Mouse (Mus musculus) embryonic fibroblast, embryonic 13.5 days (primary cell): ENCODE measurements around the gene Tmem235. TPM values are rescaled to one million over a fixed set of nuclear protein-coding genes. Genes with fewer than 3 reads are reported as not detected.

Experiments used
- H3K27ac ChIP-seq: 2 replicates; pipeline ENCODE4 v1.5.1; 2012; ENCODE audit warnings: low read length, control low read depth, inconsistent platforms; ENCODE audit not compliant: insufficient read depth
- H3K4me1 ChIP-seq: 2 replicates; pipeline ENCODE4 v1.6.1; 2011; ENCODE audit warnings: low read length; ENCODE audit not compliant: control insufficient read depth, insufficient read depth
- H3K4me3 ChIP-seq: 2 replicates; pipeline ENCODE4 v1.5.1; 2011; ENCODE audit warnings: mild to moderate bottlenecking, control low read depth, low read length; ENCODE audit not compliant: insufficient read depth
- CTCF ChIP-seq: IDR thresholded peaks from 2 replicates; pipeline ENCODE4 v1.5.1; 2011; ENCODE audit warnings: mild to moderate bottlenecking, control low read depth, low read length, moderate library complexity, borderline replicate concordance; ENCODE audit not compliant: insufficient read depth
- POLR2A ChIP-seq: IDR thresholded peaks from 2 replicates; pipeline ENCODE4 v1.6.1; 2011; ENCODE audit warnings: low read depth, mild to moderate bottlenecking, control low read depth, low read length, moderate library complexity
- polyA plus RNA-seq: library from polyadenylated mRNA; stranded (reverse); fragments of >200 nt; gene quantifications from 2 replicates; pipeline ENCODE4 v1.2.4, GENCODE M21; 2011; ENCODE audit warnings: low read depth; ENCODE audit not compliant: missing spikeins, insufficient read length

Tmem235 gene
- polyA plus RNA-seq, 1 experiment: not detected

DNA sequence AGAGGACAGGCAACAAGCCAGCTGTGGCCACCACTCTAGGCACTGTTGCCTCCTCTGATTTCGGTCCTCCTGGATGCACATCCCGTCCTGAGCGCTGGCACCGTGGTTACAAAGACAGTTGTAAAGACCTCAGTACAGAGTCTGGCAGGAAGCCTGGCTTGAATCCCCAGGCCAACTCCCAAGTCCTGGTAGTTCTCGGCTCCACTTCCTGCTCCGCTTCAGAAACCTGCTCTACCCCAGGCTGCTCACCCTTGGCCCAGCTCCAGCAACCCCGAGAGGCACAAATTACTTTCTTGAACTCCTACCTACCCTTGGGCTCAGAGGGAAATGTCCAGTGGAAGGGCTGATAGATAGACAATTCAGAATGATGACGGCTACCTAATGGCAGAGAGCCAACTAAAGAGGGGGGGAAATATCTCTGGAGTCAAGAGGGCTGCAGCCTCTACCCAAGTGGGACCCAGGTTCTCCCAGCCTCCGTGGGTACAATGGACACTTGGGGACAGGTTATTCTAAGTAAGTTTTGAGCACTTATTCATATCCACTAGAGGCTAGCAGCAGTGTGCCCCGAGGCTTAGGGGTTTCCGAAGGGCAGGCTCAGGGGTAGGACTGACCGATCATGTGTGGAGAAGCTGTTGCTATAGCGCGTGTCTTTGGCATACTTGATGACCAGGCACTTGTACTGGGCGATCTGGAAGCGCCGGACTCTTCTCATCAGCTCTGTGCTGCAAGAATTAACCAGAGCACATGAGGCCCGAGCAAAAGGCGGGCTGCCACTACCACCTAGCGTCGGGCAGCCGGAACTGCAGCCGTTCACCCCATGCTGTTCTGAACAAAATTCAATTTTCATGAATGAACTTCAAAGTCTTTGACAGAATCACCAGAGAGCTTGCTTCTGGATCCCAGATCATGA is 36.2 kb upstream of the Tmem235 start:
- Histone ChIP-seq H3K27ac (peak overlapping the region; percentile 47), H3K4me1 (peaks cover 37% of the 10 kb centered on the region), H3K4me3 (peak overlapping the region; percentile 65)
- TF ChIP-seq CTCF: peak; percentile 89
- TF ChIP-seq POLR2A: peak; percentile 30; the same call in 1 of the 2 replicates

DNA sequence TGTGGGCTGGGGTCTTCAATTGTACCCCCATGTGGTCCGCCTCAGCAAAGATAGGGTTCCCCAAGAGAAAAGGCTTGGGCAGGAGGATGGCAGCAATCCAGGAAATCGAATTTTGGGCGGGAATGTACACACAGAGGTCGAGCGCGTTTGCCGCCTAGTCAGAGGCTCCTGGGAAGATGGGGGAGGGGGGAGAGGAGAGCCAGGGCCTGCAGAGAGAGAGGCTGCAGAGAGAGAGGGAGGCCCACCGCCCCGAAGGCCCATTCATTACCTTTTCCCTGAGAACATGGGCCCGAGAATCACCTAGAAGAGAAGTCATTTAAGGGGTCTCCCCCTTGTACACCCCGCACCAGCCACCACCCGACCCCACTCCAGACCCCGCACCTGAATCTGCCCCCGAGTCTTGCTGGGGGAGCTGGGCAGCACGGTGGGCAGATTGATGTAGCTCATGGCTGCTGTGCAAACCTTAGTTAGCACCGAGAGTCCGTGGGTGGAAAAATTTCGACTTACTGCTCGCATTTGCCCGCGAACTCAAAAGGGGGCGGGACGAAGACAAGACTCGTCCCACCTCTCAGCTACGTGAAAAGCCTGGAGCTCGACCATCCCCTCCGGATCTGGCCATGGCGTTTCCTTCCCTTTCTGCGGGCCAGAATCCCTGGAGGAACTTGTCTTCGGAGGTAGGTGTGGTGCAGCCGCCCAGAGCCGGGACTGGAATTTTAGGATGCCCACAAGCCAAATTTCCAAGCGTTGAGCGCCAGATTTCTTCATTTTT is 35.0 kb upstream of the Tmem235 start, which contains the start of the genes Afmid and Tk1:
Gene Afmid (plus strand): TSS at position 592 of the 769 bp plus-strand sequence.
Gene Tk1 (minus strand): TSS at position 760 of the 769 bp plus-strand sequence.
- peak; percentile 52 for TF ChIP-seq POLR2A
- no peak for TF ChIP-seq CTCF
- peaks cover 43% of the 10 kb centered on the region for H3K4me1 ChIP-seq

GRCm38 (mm10) chr11:117826164-117826563 is 34.4 kb upstream of the Tmem235 start:
- Histone ChIP-seq H3K27ac (peak overlapping the region; percentile 95), H3K4me3 (peak overlapping the region; percentile 65), H3K4me1 (peaks cover 43% of the 10 kb centered on the region)
- TF ChIP-seq POLR2A (peak; percentile 31; the same call in 1 of the 2 replicates), CTCF (no peak)

More for the DNA sequence above, 35.0 kb upstream of the Tmem235 start, which contains the start of the genes Afmid and Tk1:
- peak within 1 kb of the TSS; percentile 65 for H3K4me3 ChIP-seq
- H3K27ac ChIP-seq: peak within 1 kb of the TSS; percentile 95

GRCm38 (mm10) chr11:117826916-117827315 is 33.6 kb upstream of the Tmem235 start:
- no peak overlapping the region for H3K27ac ChIP-seq
- peaks cover 43% of the 10 kb centered on the region for H3K4me1 ChIP-seq
- TF ChIP-seq POLR2A (no peak), CTCF (no peak)
- H3K4me3 ChIP-seq: no peak overlapping the region

- Histone ChIP-seq H3K4me3 (no peak overlapping the region), H3K27ac (no peak overlapping the region), H3K4me1 (peaks cover 41% of the 10 kb centered on the region)
- TF ChIP-seq CTCF: no peak
- TF ChIP-seq POLR2A: no peak
Measured at GRCm38 (mm10) chr11:117827386-117827785, 33.2 kb upstream of the Tmem235 start.

- TF ChIP-seq CTCF (no peak), POLR2A (no peak)
- Histone ChIP-seq H3K4me1 (peaks cover 35% of the 10 kb centered on the region), H3K27ac (peak overlapping the region; percentile 39), H3K4me3 (no peak overlapping the region)
Measured at GRCm38 (mm10) chr11:117828149-117828887, 32.2 kb upstream of the Tmem235 start.

DNA sequence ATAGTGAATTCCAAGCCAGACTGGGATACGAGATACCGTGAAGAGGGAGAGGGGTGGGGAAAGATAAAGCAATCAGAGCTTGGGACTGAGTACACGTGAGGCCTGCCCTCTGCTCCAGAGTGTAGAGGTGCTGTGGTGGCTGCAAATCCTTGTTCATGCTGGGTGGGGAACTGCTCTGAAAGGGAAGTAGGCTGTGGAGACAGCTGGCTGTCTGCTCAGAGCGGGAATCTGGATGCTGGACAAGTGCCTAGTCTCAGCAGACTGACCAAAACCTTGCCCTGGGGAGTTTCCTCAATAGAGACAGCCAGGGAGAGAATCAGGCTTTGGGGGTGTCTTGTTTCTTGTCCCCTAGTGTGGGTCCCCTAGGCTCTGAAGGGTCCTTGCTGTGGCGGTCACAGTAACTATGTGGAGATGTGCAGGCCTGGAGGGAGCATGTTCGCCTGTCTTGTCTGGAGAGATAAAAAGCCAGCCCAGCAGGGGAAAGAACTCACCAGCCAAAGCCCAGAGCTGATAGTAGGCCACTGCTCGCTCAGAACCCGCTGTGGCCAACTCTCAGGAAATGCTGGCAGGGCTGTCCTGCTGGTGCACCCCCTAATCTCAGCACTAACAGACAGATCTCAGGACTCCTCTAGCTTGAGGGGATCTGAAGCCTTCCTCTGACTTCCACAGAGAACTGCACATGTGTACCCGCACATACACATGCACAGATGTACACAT is 31.5 kb upstream of the Tmem235 start:
- no peak for TF ChIP-seq CTCF
- Histone ChIP-seq H3K4me1 (peaks cover 29% of the 10 kb centered on the region), H3K4me3 (no peak overlapping the region), H3K27ac (peak overlapping the region; percentile 39)

DNA sequence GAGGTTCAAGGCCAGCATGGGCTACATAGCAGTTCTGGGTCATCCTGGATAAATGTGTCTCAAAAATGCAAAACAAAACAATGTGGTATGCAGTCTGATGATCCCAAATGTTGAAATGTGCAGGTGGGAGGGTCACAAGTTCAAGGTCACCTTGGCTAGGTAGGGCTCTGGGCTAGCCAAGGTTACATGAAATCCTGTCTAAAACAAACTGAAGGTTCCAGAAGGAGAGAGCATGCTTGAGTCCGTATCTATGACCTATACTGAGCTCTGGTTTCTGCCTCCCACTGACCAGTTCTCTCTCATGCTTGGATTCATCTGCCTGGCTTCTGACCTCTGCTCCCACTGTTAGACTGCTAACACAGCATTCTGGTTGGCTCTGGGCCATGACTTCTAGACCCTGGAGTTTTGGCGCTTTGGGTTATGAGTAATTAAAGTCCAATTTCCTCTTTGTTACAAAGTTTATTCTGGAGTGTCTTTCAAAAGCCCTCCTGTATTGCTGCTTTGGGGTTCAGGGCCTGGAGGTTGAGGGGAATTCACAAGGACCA is 30.8 kb upstream of the Tmem235 start:
- Histone ChIP-seq H3K4me1 (peaks cover 27% of the 10 kb centered on the region), H3K27ac (no peak overlapping the region), H3K4me3 (no peak overlapping the region)
- no peak for TF ChIP-seq CTCF
- TF ChIP-seq POLR2A: no peak

DNA sequence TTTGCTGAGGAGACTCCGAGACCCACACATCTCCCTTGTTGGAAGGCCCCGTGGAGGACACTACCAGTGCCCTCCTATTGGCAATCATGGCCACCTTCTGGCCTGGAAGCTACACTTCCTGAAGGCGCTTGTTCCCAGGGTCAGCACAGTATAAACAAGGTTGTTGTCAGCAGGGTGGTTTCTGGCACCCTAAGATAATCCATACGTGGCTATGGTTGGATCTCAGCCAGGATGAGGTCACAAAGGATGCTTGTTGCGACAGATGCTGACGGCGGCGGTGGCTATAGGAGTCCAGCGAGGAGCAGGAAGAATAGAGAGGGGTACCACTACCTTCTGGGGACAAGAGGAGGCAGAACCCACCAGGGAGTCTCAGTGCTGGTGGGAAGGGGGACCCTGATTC is 30.2 kb upstream of the Tmem235 start:
- no peak overlapping the region for H3K27ac ChIP-seq
- peaks cover 27% of the 10 kb centered on the region for H3K4me1 ChIP-seq
- TF ChIP-seq CTCF (no peak), POLR2A (no peak)

More for the DNA sequence above, 30.2 kb upstream of the Tmem235 start:
- H3K4me3 ChIP-seq: no peak overlapping the region
